Mouse (Mus musculus) cerebellum, adult 2 months (tissue): ENCODE measurements at regions not wholly inside any gene's neighbourhood (a gene's known extent, or its start where the extent isn't known, plus 50 kb on each side); places are given as distances from the start of the nearest gene placed in this dataset.

Experiments
- DNase-seq, 2 experiments: peaks; one replicate each; pipeline ENCODE4 v3.0.0; 2021
- H3K27ac ChIP-seq: fragments of 200-500 bp; 2 replicates; pipeline ENCODE4 v1.5.1; 2012; ENCODE audit warnings: low read length, control low read depth, inconsistent platforms; ENCODE audit not compliant: insufficient read depth
- H3K27me3 ChIP-seq: fragments of 200-500 bp; 2 replicates; pipeline ENCODE4 v1.6.1; 2012; ENCODE audit warnings: inconsistent platforms, mild to moderate bottlenecking, low read length, moderate library complexity; ENCODE audit not compliant: control insufficient read depth, insufficient read depth
- H3K4me1 ChIP-seq: fragments of 200-500 bp; 2 replicates; pipeline ENCODE4 v1.6.1; 2011; ENCODE audit warnings: low read length; ENCODE audit not compliant: control insufficient read depth, insufficient read depth
- H3K4me3 ChIP-seq: fragments of 200-500 bp; replicated peaks from 2 replicates; pipeline ENCODE3; 2011; ENCODE audit warnings: mild to moderate bottlenecking, low read depth, low read length, control low read depth; ENCODE audit not compliant: insufficient read depth
- CTCF ChIP-seq: fragments of 200-500 bp; IDR thresholded peaks from 2 replicates; pipeline ENCODE4 v1.5.1; 2011; ENCODE audit warnings: low read depth, mild to moderate bottlenecking, control low read depth, low read length, moderate library complexity, borderline replicate concordance; ENCODE audit not compliant: insufficient read depth
- POLR2A ChIP-seq: fragments of 200-500 bp; IDR thresholded peaks from 2 replicates; pipeline ENCODE4 v1.6.1; 2011; ENCODE audit warnings: low read length, control low read depth, borderline replicate concordance; ENCODE audit not compliant: insufficient read depth
- WGBS: fragments of 180-500 bp; shearing (Covaris S2); methylation state at CpG from one replicate; pipeline ENCODE4 v1.1.7; 2018; 5-methylcytosine and 5-hydroxymethylcytosine counted together

DNA sequence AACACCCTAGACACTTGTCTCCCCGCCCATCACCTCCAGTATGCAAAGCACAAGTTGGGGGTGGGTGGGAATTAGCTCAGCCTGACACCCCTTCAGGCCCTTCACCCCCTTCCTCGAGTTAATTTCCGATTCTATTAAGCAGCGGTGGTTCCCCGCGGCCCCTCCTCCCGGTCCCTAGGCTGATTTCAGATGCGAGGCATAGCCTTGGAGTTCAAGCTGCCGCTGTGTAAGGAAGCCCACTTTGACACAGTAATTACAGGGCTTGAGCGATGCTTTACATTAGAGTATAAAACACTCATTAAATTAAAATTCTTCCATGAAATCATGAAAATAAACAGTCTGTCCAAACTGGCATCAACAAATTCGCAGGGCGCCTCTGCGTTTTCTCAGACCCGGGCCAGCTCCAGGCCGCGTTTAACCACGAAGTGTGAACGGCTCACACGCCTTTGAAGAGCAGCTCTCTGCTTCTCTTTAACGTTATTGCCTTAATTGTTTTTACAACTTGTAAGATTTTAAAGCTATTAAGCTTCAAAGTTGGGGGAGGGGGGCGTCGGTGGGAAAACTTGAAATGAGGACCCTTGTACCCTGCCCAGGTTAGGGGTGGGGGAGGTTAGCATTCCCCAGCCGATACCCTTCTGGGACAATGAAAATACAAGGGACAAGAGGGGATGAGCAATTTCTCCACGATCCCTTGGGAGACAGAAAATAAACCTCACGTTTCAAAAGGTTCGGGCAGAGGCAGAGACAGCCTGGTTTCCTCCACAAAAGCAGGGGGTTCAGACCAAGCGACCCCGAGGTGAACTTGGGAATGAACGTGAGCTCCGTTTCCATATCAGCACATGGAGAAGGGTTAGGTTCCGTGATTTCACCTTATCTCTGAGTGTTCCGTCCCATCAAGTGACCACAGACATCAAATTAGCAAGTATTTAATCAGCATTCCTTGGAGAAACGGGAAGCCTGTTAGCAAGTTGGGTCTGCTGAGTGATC lies 114.4 kb downstream of the Dicer1 start:
- H3K27me3 ChIP-seq, result no peaks in the 10 kb centered on the region; the same call in 1 of the 2 replicates
- no peak overlapping the region for H3K27ac ChIP-seq
- no peaks in the 10 kb centered on the region for H3K4me1 ChIP-seq
- TF ChIP-seq CTCF, result no peak
- TF ChIP-seq POLR2A, result no peak
- H3K4me3 ChIP-seq, result no peak overlapping the region
- 32% methylated on average over 33 of the region's 33 CpGs for WGBS
- no peak for DNase-seq

DNA sequence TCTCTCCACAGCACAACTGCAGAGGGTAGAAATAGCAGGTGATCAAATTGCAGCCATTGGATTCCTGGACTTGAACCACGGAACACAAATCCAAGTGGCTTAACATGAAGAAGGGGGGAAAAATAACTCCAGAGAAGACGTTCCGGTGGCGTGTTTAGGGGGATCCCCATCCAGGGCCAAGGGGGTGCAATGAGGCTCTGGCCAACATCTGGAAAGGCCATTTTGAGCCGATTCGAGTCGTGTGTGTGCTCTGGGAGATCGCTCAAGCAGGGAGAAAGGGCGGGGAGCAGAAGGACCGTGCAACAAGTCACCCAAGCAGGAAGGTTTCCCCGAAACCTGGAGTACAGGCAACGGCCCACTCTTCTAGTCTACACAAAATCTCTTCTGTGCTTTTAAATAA lies 115.3 kb downstream of the Dicer1 start:
- Histone ChIP-seq H3K27me3 (no peaks in the 10 kb centered on the region; the same call in 1 of the 2 replicates), H3K4me3 (no peak overlapping the region), H3K4me1 (no peaks in the 10 kb centered on the region), H3K27ac (no peak overlapping the region)
- whole genome bisulfite sequencing, result 55% methylated on average over 12 of the region's 12 CpGs
- TF ChIP-seq POLR2A (no peak), CTCF (no peak)
- DNase-seq, result no peak

DNA sequence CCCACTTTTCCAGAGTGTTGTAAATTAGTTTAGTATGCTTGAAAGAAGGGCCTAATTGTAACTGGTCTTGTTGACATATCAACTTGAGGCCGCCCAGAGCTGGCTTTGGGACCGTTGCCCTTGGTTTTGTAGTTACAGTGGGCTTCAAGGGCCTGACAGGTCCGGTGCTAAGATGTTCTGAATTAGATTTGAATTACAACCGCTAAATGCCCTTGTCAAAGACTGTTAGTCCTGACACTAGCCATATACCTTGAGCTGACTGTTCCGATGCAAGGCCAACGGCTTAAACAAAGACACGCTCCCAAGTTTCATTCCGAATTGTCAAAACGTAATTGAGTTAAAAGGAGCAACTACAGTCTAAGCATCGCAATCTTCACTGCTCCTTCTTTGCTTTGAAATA lies 116.9 kb downstream of the Dicer1 start:
- no peaks in the 10 kb centered on the region; the same call in 1 of the 2 replicates for H3K27me3 ChIP-seq
- no peak for TF ChIP-seq POLR2A
- no peak for TF ChIP-seq CTCF
- 90% methylated on average over 10 of the region's 10 CpGs for WGBS
- H3K4me3 ChIP-seq, result no peak overlapping the region
- no peak for DNase-seq
- no peaks in the 10 kb centered on the region for H3K4me1 ChIP-seq
- H3K27ac ChIP-seq, result no peak overlapping the region

DNA sequence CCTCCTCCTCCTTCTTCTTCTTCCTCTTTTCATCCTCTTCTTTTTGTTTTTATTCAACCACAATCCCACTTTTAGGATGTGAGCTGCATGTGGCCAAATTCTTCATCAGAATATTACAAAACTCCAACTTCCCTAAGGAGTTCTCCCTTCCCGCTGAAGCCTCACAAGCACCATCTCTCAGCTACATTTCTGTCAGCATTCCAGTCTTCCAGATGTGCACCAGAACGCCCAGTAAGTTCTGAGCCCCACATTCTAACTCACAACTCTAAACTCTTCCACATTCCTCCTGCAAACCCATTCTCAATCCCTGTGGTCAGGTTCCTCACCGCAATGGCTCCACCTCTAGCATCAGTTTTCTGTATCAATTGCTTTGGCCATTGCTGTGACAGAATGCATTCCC lies 121.2 kb downstream of the Dicer1 start:
- 94% methylated on average over 3 of the region's 3 CpGs for WGBS
- Histone ChIP-seq H3K27ac (no peak overlapping the region), H3K4me3 (no peak overlapping the region), H3K27me3 (no peaks in the 10 kb centered on the region; the same call in 1 of the 2 replicates), H3K4me1 (no peaks in the 10 kb centered on the region)
- no peak for DNase-seq
- TF ChIP-seq POLR2A (no peak), CTCF (no peak)

DNA sequence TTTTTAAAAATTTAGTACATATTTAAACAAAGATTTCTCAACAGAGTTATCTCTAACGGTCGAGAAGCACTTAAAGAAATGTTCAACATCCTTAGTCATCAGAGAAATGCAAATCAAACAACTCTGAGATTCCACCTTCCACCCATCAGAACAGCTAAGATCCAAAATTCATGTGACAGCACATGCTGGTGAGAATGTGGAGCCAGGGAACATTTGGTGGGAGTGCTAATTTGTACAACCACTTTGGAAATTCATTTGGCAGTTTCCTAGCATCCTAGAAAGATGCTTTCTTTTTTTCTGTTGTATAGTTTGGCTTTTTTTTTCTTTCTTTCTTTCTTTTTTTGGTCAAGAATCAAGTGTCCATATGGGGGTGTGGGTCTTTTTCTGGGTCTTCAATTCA lies 122.3 kb downstream of the Dicer1 start:
- Histone ChIP-seq H3K4me3 (no peak overlapping the region), H3K27me3 (no peaks in the 10 kb centered on the region; the same call in 1 of the 2 replicates), H3K27ac (no peak overlapping the region), H3K4me1 (no peaks in the 10 kb centered on the region)
- no peak for DNase-seq
- TF ChIP-seq POLR2A, result no peak
- no peak for TF ChIP-seq CTCF
- WGBS, result 83% methylated on average over 2 of the region's 2 CpGs

DNA sequence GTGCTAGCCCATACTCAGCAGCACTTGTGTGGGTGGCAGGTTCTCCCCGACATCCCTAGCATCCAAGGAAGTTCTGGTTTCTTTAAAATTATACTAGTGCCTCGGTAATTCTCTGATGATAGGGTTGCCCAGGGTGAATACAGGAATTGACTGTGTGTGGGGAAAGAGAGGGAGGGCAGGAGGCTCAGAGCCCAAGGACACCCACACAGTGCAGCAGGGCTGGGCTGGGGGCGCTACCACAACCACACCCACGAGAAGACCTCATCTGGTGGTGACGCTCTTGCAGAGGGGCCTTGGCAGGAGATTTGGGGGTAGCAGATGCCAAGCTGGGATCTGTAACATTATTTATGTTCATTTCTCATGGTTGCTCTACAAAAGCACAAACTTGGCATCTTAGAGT lies 125.7 kb downstream of the Dicer1 start:
- DNase-seq, result no peak
- Histone ChIP-seq H3K4me1 (no peaks in the 10 kb centered on the region), H3K27ac (no peak overlapping the region), H3K27me3 (no peaks in the 10 kb centered on the region), H3K4me3 (no peak overlapping the region)
- TF ChIP-seq POLR2A, result no peak
- TF ChIP-seq CTCF, result no peak
- WGBS, result 74% methylated on average over 5 of the region's 5 CpGs

DNA sequence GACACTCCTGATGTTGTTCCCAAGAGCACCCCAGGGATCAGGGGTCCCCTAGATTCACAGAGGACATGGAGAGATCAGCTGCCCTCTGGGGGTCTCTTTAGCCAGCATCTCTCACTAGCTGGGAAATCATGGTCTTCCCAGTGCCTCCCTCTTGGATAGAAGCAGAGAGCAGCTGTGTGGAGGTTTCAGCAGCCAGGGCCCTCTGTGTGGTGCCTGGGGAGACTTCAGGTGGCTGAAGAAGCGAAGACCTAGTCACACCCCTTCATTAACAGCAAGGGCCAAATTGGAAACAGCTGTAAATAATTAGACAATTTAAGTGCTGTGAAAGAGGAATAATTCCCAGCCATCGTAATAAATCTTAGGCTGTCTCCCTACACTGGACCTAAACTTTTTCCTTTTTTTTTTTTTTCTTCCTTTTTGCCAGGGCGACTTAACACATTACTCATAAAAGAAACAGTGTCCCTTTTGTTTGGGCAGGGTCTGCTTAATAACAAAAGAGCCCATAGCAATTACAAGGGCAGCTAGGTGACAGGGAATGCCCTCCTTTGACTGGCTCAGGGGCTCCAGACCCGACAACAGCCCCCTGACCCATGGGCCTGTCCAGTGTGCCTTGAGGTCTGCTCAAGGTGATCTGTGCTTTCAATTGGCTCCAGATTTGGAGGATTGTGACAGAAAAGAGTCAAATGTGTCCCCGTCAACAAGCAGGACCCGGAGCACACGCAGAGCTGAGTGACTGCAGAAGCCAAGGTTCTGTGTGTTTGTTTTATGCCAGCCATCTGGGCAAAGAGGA lies 127.7 kb downstream of the Dicer1 start:
- TF ChIP-seq CTCF (no peak), POLR2A (no peak)
- 60% methylated on average over 7 of the region's 7 CpGs for WGBS
- H3K4me3 ChIP-seq, result no peak overlapping the region
- no peak overlapping the region for H3K27ac ChIP-seq
- DNase-seq, result no peak
- H3K4me1 ChIP-seq, result no peaks in the 10 kb centered on the region
- no peaks in the 10 kb centered on the region for H3K27me3 ChIP-seq
